Mouse (Mus musculus) stomach, embryonic 16.5 days (tissue): ENCODE results near the gene Ttc9c. TPM values are rescaled to one million over a fixed set of nuclear protein-coding genes. Genes with fewer than 3 reads are reported as not detected.
A peak's percentile ranks its signal among the peaks of the same experiment; 100 is the strongest.

Experiments used
- ATAC-seq: fragments of 200-750 bp; cut with Nextera tagmentation; 2 replicates; pipeline ENCODE4 v1.8.0; 2017; ENCODE audit warnings: moderate number of reproducible peaks, moderate TSS enrichment; ENCODE audit not compliant: insufficient read depth, low FRiP score
- H3K27ac ChIP-seq: fragments of 300-500 bp; sonication (generic); 2 replicates; pipeline ENCODE4 v1.5.1; 2014; ENCODE audit warnings: low read length
- H3K27me3 ChIP-seq: fragments of 300-500 bp; sonication (generic); 2 replicates; pipeline ENCODE4 v1.6.1; 2014; ENCODE audit warnings: low read length, control low read depth, mixed read lengths; ENCODE audit not compliant: control insufficient read depth, insufficient read depth
- H3K36me3 ChIP-seq: fragments of 300-500 bp; sonication (generic); 2 replicates; pipeline ENCODE4 v1.6.1; 2014; ENCODE audit warnings: low read length; ENCODE audit not compliant: control insufficient read depth, insufficient read depth
- H3K4me1 ChIP-seq: fragments of 300-500 bp; sonication (generic); 2 replicates; pipeline ENCODE4 v1.6.1; 2014; ENCODE audit warnings: low read length, control low read depth, mixed read lengths; ENCODE audit not compliant: control insufficient read depth, insufficient read depth
- H3K4me2 ChIP-seq: fragments of 300-500 bp; sonication (generic); 2 replicates; pipeline ENCODE4 v1.6.1; 2014; ENCODE audit warnings: low read depth, low read length, mixed read lengths
- H3K4me3 ChIP-seq: fragments of 300-500 bp; sonication (generic); replicated peaks from 2 replicates; pipeline ENCODE4 v1.5.1; 2014; ENCODE audit warnings: mild to moderate bottlenecking, low read length
- H3K9ac ChIP-seq: fragments of 300-500 bp; sonication (generic); 2 replicates; pipeline ENCODE4 v1.6.1; 2014; ENCODE audit warnings: low read length
- H3K9me3 ChIP-seq: fragments of 300-500 bp; sonication (generic); replicated peaks from 2 replicates; pipeline ENCODE4 v1.6.1; 2016; ENCODE audit warnings: low read length, control low read depth; ENCODE audit not compliant: control insufficient read depth
- WGBS: fragments of 180-500 bp; shearing (Covaris S2); extraction: QIAGEN DNeasy Blood & Tissue Kit; methylation state at CpG from one replicate; pipeline ENCODE4 v1.1.7; 2014; 5-methylcytosine and 5-hydroxymethylcytosine counted together
- polyA plus RNA-seq: library from polyadenylated mRNA; unstranded; fragments of >200 nt; fragmentation: Nextera tagmentation; extraction: Ambion mirVana; gene quantifications from 2 replicates; pipeline ENCODE4 v1.2.1, GENCODE M21; 2015

The Ttc9c gene
- polyA plus RNA-seq, 1 experiment from 2014 or later, result 45.3 TPM

GRCm38 (mm10) chr19:8770567-8771270, 48.4 kb downstream of the Ttc9c start, which contains the start of gene Tmem223:
Gene Tmem223, plus strand, starts transcription at chr19:8770996.
- Histone ChIP-seq H3K4me1 (peaks cover 25% of the 10 kb centered on the region), H3K9me3 (no peaks in the 10 kb centered on the region), H3K4me3 (peak within 1 kb of the TSS; percentile 87), H3K4me2 (peak within 1 kb of the TSS; percentile 82), H3K9ac (peak within 1 kb of the TSS; percentile 95), H3K27ac (peak within 1 kb of the TSS; percentile 85), H3K36me3 (peaks cover 47% of the 10 kb centered on the region), H3K27me3 (no peaks in the 10 kb centered on the region)
- 14% methylated on average over 29 of the region's 29 CpGs for WGBS
- ATAC-seq, result peak; percentile 45

DNA sequence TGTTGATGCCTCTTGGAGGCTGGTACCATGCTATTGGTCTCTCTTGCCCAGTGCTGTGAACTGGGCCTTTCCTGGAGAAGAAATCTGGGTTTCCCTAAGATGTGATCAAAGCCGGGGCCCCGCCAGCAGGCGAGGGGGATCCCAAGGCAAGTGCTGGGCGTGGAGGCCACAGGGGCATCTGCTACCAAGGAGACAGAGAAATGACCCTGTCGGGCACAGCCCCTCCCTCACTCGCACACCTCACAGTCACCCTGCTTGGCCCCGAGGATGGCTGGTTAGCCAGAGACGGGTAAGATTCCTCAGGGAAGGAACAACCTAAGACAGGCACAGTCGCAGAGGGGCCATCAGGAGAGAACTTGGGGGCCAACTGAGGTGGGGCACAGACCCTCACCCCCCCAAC, 53.6 kb downstream of the Ttc9c start:
- no peaks in the 10 kb centered on the region for H3K27me3 ChIP-seq
- ATAC-seq, result no peak
- H3K36me3 ChIP-seq, result peaks cover 66% of the 10 kb centered on the region
- no peak overlapping the region for H3K4me3 ChIP-seq
- H3K4me1 ChIP-seq, result peaks cover 5% of the 10 kb centered on the region
- H3K9me3 ChIP-seq, result peaks cover 4% of the 10 kb centered on the region; the same call in 1 of the 2 replicates
- no peak overlapping the region for H3K4me2 ChIP-seq
- H3K27ac ChIP-seq, result no peak overlapping the region
- WGBS, result 95% methylated on average over 9 of the region's 9 CpGs
- no peak overlapping the region for H3K9ac ChIP-seq

- Histone ChIP-seq H3K4me1 (peaks cover 4% of the 10 kb centered on the region; the same call in 1 of the 2 replicates), H3K9ac (no peak overlapping the region), H3K4me3 (no peak overlapping the region), H3K27me3 (no peaks in the 10 kb centered on the region), H3K36me3 (peaks cover 51% of the 10 kb centered on the region), H3K4me2 (no peak overlapping the region), H3K9me3 (peaks cover 4% of the 10 kb centered on the region; the same call in 1 of the 2 replicates), H3K27ac (no peak overlapping the region)
- WGBS, result 92% methylated on average over 4 of the region's 4 CpGs
- ATAC-seq, result no peak
Measured at GRCm38 (mm10) chr19:8763276-8763675, 55.9 kb downstream of the Ttc9c start.

GRCm38 (mm10) chr19:8760757-8761156, 58.4 kb downstream of the Ttc9c start:
- Histone ChIP-seq H3K9ac (no peak overlapping the region), H3K27ac (no peak overlapping the region), H3K4me1 (peaks cover 14% of the 10 kb centered on the region), H3K4me3 (no peak overlapping the region), H3K9me3 (peaks cover 4% of the 10 kb centered on the region; the same call in 1 of the 2 replicates), H3K27me3 (no peaks in the 10 kb centered on the region), H3K36me3 (peaks cover 29% of the 10 kb centered on the region), H3K4me2 (no peak overlapping the region)
- ATAC-seq, result no peak
- 94% methylated on average over 2 of the region's 2 CpGs for WGBS

Other genes with a start within 250 kb of the Ttc9c start
- gene Slc22a8, start 228.1 kb downstream of the Ttc9c start, polyA plus RNA-seq, result 0.09 and 0.17 TPM in 2 replicates
- gene Slc22a6, start 201.3 kb downstream of the Ttc9c start, polyA plus RNA-seq, result 0.05 TPM in 1 of 2 replicates, not detected in the other
- 1.3 and 1.9 TPM in 2 replicates for gene Chrm1, start 155.5 kb downstream of the Ttc9c start, polyA plus RNA-seq
- gene Slc3a2, start 96.0 kb downstream of the Ttc9c start, polyA plus RNA-seq, result 111 and 116 TPM in 2 replicates
- gene Wdr74, start 83.5 kb downstream of the Ttc9c start, polyA plus RNA-seq, result 83.0 and 83.5 TPM in 2 replicates
- gene 1700092M07Rik, start 78.6 kb downstream of the Ttc9c start, polyA plus RNA-seq, result 1.1 and 2.1 TPM in 2 replicates
- 146 and 148 TPM in 2 replicates for gene Stx5a, start 77.9 kb downstream of the Ttc9c start, polyA plus RNA-seq
- gene Nxf1, start 62.3 kb downstream of the Ttc9c start, polyA plus RNA-seq, result 150 and 165 TPM in 2 replicates
- gene Tmem223, start 48.3 kb downstream of the Ttc9c start, polyA plus RNA-seq, result 137 and 143 TPM in 2 replicates
- 88.9 and 96.9 TPM in 2 replicates for gene Tmem179b, start 44.9 kb downstream of the Ttc9c start, polyA plus RNA-seq
- 17.1 and 19.8 TPM in 2 replicates for gene Taf6l, start 32.9 kb downstream of the Ttc9c start, polyA plus RNA-seq
- 122 and 129 TPM in 2 replicates for gene Polr2g, start 20.8 kb downstream of the Ttc9c start, polyA plus RNA-seq
- gene Zbtb3, start 16.8 kb downstream of the Ttc9c start, polyA plus RNA-seq, result 4.4 and 4.5 TPM in 2 replicates
- 4.5 and 4.7 TPM in 2 replicates for gene Hnrnpul2, start 677 bp upstream of the Ttc9c start, polyA plus RNA-seq
- not detected in 2 replicates for gene AC129217.1, start 10.4 kb upstream of the Ttc9c start, polyA plus RNA-seq
- gene Bscl2, start 18.1 kb upstream of the Ttc9c start, polyA plus RNA-seq, result 54.1 and 63.3 TPM in 2 replicates
- 10.4 and 10.7 TPM in 2 replicates for gene Gng3, start 19.9 kb upstream of the Ttc9c start, polyA plus RNA-seq
- 2.0 and 2.8 TPM in 2 replicates for gene Lrrn4cl, start 31.4 kb upstream of the Ttc9c start, polyA plus RNA-seq
- gene Ubxn1, start 52.2 kb upstream of the Ttc9c start, polyA plus RNA-seq, result 170 and 175 TPM in 2 replicates
- 59.9 and 66.2 TPM in 2 replicates for gene Uqcc3, start 61.6 kb upstream of the Ttc9c start, polyA plus RNA-seq
- 50.2 and 77.0 TPM in 2 replicates for gene Lbhd1, start 64.4 kb upstream of the Ttc9c start, polyA plus RNA-seq
- not detected in 2 replicates for gene Gm49403, start 64.6 kb upstream of the Ttc9c start, polyA plus RNA-seq
- 74.3 and 75.6 TPM in 2 replicates for gene 1810009A15Rik, start 69.5 kb upstream of the Ttc9c start, polyA plus RNA-seq
- 0.18 TPM in 1 of 2 replicates, not detected in the other for gene Gm49416, start 69.6 kb upstream of the Ttc9c start, polyA plus RNA-seq
- 35.4 and 39.7 TPM in 2 replicates for gene Ints5, start 73.7 kb upstream of the Ttc9c start, polyA plus RNA-seq
- gene Ganab, start 78.7 kb upstream of the Ttc9c start, polyA plus RNA-seq, result 105 and 108 TPM in 2 replicates
- gene B3gat3, start 101.0 kb upstream of the Ttc9c start, polyA plus RNA-seq, result 37.2 and 39.0 TPM in 2 replicates
- gene Rom1, start 110.0 kb upstream of the Ttc9c start, polyA plus RNA-seq, result 2.8 and 3.1 TPM in 2 replicates
- 28.5 and 30.5 TPM in 2 replicates for gene Eml3, start 110.2 kb upstream of the Ttc9c start, polyA plus RNA-seq
- gene Mta2, start 122.5 kb upstream of the Ttc9c start, polyA plus RNA-seq, result 142 and 149 TPM in 2 replicates
- 30.0 and 34.9 TPM in 2 replicates for gene Tut1, start 134.5 kb upstream of the Ttc9c start, polyA plus RNA-seq
- gene Eef1g, start 147.7 kb upstream of the Ttc9c start, polyA plus RNA-seq, result 401 and 441 TPM in 2 replicates
- gene Ahnak, start 170.0 kb upstream of the Ttc9c start, polyA plus RNA-seq, result 46.4 and 48.3 TPM in 2 replicates